Mouse (Mus musculus) CH12.LX (cell line): ENCODE data around the gene Slc7a7. TPM values are rescaled to one million over a fixed set of nuclear protein-coding genes. Genes with fewer than 3 reads are reported as not detected.
A peak's percentile ranks its signal among the peaks of the same experiment; 100 is the strongest.

Experiments
- DNase-seq: peaks from one replicate; pipeline ENCODE4 v3.0.0-alpha.2; 2013; ENCODE audit errors: extremely low read depth
- H3K27ac ChIP-seq: 2 replicates; pipeline ENCODE4 v1.5.1; 2012; ENCODE audit warnings: low read depth, mild to moderate bottlenecking, control low read depth, moderate library complexity; ENCODE audit not compliant: insufficient read depth
- H3K27me3 ChIP-seq: replicated peaks from 2 replicates; pipeline ENCODE3; 2012; ENCODE audit warnings: inconsistent platforms
- H3K36me3 ChIP-seq, 2 experiments: replicated peaks in 1 of 2; 2 replicates each; pipeline versions ENCODE3 to v1.6.1; 2012; ENCODE audit warnings: inconsistent platforms in 1 of 2, low read length in 1 of 2, mild to moderate bottlenecking in 1 of 2, mixed read lengths in 1 of 2, moderate library complexity in 1 of 2; ENCODE audit not compliant: control insufficient read depth in 1 of 2, insufficient read depth in 1 of 2
- H3K4me1 ChIP-seq, 2 experiments: 2 replicates each; pipeline ENCODE4 v1.6.1; 2012; ENCODE audit warnings: inconsistent platforms in 1 of 2, moderate library complexity in 1 of 2; ENCODE audit not compliant: insufficient read depth in 2 of 2, control insufficient read depth in 1 of 2
- H3K4me2 ChIP-seq: 2 replicates; pipeline ENCODE4 v1.6.1; 2012; ENCODE audit warnings: low read depth, mild to moderate bottlenecking, control low read depth; ENCODE audit not compliant: poor library complexity, insufficient read depth, severe bottlenecking
- H3K4me3 ChIP-seq, 3 experiments: fragments of 150-350 bp in 1 of 3; sonication (generic) in 1 of 3; replicated peaks in 1 of 3; 2 replicates each; pipeline versions ENCODE3 to v1.5.1; 2011 to 2012; ENCODE audit warnings: low read depth in 2 of 3, low read length in 2 of 3, mild to moderate bottlenecking in 2 of 3, moderate library complexity in 2 of 3, control low read depth in 1 of 3, improper control_type of control experiment in 1 of 3, inconsistent platforms in 1 of 3, mixed read lengths in 1 of 3; ENCODE audit not compliant: poor library complexity in 1 of 3
- H3K79me2 ChIP-seq: replicated peaks from 2 replicates; pipeline ENCODE4 v1.6.1; 2012; ENCODE audit warnings: mild to moderate bottlenecking, moderate library complexity; ENCODE audit not compliant: control insufficient read depth, poor library complexity, insufficient read depth, severe bottlenecking; ENCODE audit errors: extremely low read depth
- H3K9ac ChIP-seq: 2 replicates; pipeline ENCODE4 v1.6.1; 2012; ENCODE audit warnings: low read depth, mild to moderate bottlenecking, control low read depth, moderate library complexity; ENCODE audit not compliant: insufficient read depth
- H3K9me3 ChIP-seq: replicated peaks from 2 replicates; pipeline ENCODE3; 2012; ENCODE audit warnings: low read length, inconsistent platforms, mixed read lengths
- BHLHE40 ChIP-seq: IDR thresholded peaks from 2 replicates; pipeline ENCODE4 v1.6.1; 2011; ENCODE audit warnings: mild to moderate bottlenecking, low read depth, low read length, improper control_type of control experiment
- CHD1 ChIP-seq: IDR thresholded peaks from 2 replicates; pipeline ENCODE4 v1.6.1; 2012; ENCODE audit warnings: low read depth, low read length, improper control_type of control experiment, inconsistent platforms
- CHD2 ChIP-seq: IDR thresholded peaks from 2 replicates; pipeline ENCODE4 v1.6.1; 2011; ENCODE audit warnings: low read length, improper control_type of control experiment
- E2F4 ChIP-seq: IDR thresholded peaks from 2 replicates; pipeline ENCODE4 v1.6.1; 2011; ENCODE audit warnings: low read depth, low read length, improper control_type of control experiment; ENCODE audit not compliant: insufficient replicate concordance
- ELF1 ChIP-seq: IDR thresholded peaks from 2 replicates; pipeline ENCODE4 v1.6.1; 2014; ENCODE audit warnings: low read depth, mild to moderate bottlenecking, inconsistent platforms, low read length, improper control_type of control experiment
- ETS1 ChIP-seq: conservative IDR thresholded peaks from 2 replicates; pipeline ENCODE4 v1.6.1; 2012; ENCODE audit warnings: low read depth, mild to moderate bottlenecking, inconsistent platforms, low read length, improper control_type of control experiment, moderate library complexity
- IRF4 ChIP-seq: IDR thresholded peaks from 2 replicates; pipeline ENCODE4 v1.6.1; 2014; ENCODE audit warnings: low read depth, mild to moderate bottlenecking, inconsistent platforms, low read length, improper control_type of control experiment
- JUN ChIP-seq: IDR thresholded peaks from 2 replicates; pipeline ENCODE4 v1.6.1; 2011; ENCODE audit warnings: low read depth, mild to moderate bottlenecking, low read length, improper control_type of control experiment, moderate library complexity; ENCODE audit not compliant: insufficient read depth
- JUND ChIP-seq: conservative IDR thresholded peaks from 2 replicates; pipeline ENCODE4 v1.6.1; 2011; ENCODE audit warnings: low read depth, low read length, improper control_type of control experiment
- MAFK ChIP-seq: IDR thresholded peaks from 2 replicates; pipeline ENCODE4 v1.6.1; 2011; ENCODE audit warnings: low read length, improper control_type of control experiment; ENCODE audit not compliant: insufficient replicate concordance
- MAZ ChIP-seq: IDR thresholded peaks from 2 replicates; pipeline ENCODE4 v1.6.1; 2012; ENCODE audit warnings: low read depth, mild to moderate bottlenecking, inconsistent platforms, low read length, improper control_type of control experiment, moderate library complexity
- NELFE ChIP-seq: IDR thresholded peaks from 2 replicates; pipeline ENCODE4 v1.6.1; 2011; ENCODE audit warnings: low read depth, low read length, improper control_type of control experiment
- NRF1 ChIP-seq: IDR thresholded peaks from 2 replicates; pipeline ENCODE4 v1.6.1; 2014; ENCODE audit warnings: low read depth, mild to moderate bottlenecking, inconsistent platforms, low read length, improper control_type of control experiment, moderate library complexity
- POLR2A ChIP-seq: IDR thresholded peaks from 2 replicates; pipeline ENCODE4 v1.6.1; 2011; ENCODE audit warnings: low read depth, mild to moderate bottlenecking, improper control_type of control experiment, low read length
- RCOR1 ChIP-seq: conservative IDR thresholded peaks from 2 replicates; pipeline ENCODE4 v1.6.1; 2012; ENCODE audit warnings: low read depth, mild to moderate bottlenecking, inconsistent platforms, low read length, improper control_type of control experiment
- TBP ChIP-seq: conservative IDR thresholded peaks from 2 replicates; pipeline ENCODE4 v1.6.1; 2011; ENCODE audit warnings: low read depth, low read length, improper control_type of control experiment
- ZC3H11A ChIP-seq: IDR thresholded peaks from 2 replicates; pipeline ENCODE4 v1.6.1; 2012; ENCODE audit warnings: low read depth, mild to moderate bottlenecking, inconsistent platforms, low read length, improper control_type of control experiment
- ZMIZ1 ChIP-seq: IDR thresholded peaks from 2 replicates; pipeline ENCODE4 v1.6.1; 2012; ENCODE audit warnings: low read depth, mild to moderate bottlenecking, inconsistent platforms, low read length, improper control_type of control experiment
- ZNF384 ChIP-seq: IDR thresholded peaks from 2 replicates; pipeline ENCODE4 v1.6.1; 2012; ENCODE audit warnings: low read depth, low read length, improper control_type of control experiment, inconsistent platforms
- dilution Hi-C: fragments of 300-500 bp; cut with MboI; formaldehyde crosslinking; loops from 2 replicates; pipeline ENCODE4 v1.14.3; 2020; ENCODE audit warnings: low sequenced_read_pairs; ENCODE audit not compliant: extremely low pct_unique_long_range_greater_than_20kb, extremely low pct_ligation_motif_present
- in situ Hi-C: fragments of 300-500 bp; cut with MboI; formaldehyde crosslinking; loops from 3 replicates; pipeline ENCODE4 v1.14.3; 2019; ENCODE audit warnings: low sequenced_read_pairs, low pct_ligation_motif_present, low pct_unique_long_range_greater_than_20kb, mixed read lengths
- polyA plus RNA-seq: library from polyadenylated mRNA; unstranded; fragments of >175 nt; gene quantifications from 2 replicates; pipeline ENCODE4 v1.2.1, GENCODE M21; 2012; ENCODE audit warnings: low read depth; ENCODE audit not compliant: insufficient read length
- total RNA-seq, 2 experiments: library from RNA; depleted of rRNA; stranded (reverse); fragments of 300-350 nt in 1 of 2; fragments of >200 nt in 1 of 2; gene quantifications; 2 replicates each; pipeline ENCODE4 v1.2.3; 2012 to 2014

Slc7a7 gene
- total and polyA plus RNA-seq, 3 experiments, result 27.8 to 50.4 (median 45.4) TPM

- H3K36me3 ChIP-seq, result peaks cover 19 to 53% of the 10 kb centered on the region in 2 experiments
- no peak overlapping the region for H3K9ac ChIP-seq
- no peaks in the 10 kb centered on the region for H3K27me3 ChIP-seq
- dilution Hi-C loops, result no loop called here
- no peak overlapping the region for H3K4me3 ChIP-seq
- peak overlapping the region; percentile 49; the same call in 1 of the 2 replicates for H3K27ac ChIP-seq
- peaks cover 6% of the 10 kb centered on the region for H3K9me3 ChIP-seq
- in situ Hi-C loops, result no loop called here
- no peak for TF ChIP-seq ELF1
- 0 out of 2 replicates have a peak, but pooled peaks have one; percentile 17 for TF ChIP-seq ETS1
- TF ChIP-seq ZC3H11A, result no peak
- TF ChIP-seq NELFE, result no peak
- peaks cover 16 to 76% of the 10 kb centered on the region in 2 experiments for H3K4me1 ChIP-seq
- no peak for DNase-seq
- peaks cover 61% of the 10 kb centered on the region for H3K79me2 ChIP-seq
- H3K4me2 ChIP-seq, result 0 out of 2 replicates have a peak overlapping the region, but pooled peaks have one; percentile 16
These were observed 23.8 kb downstream of the Slc7a7 start for GRCm38 (mm10) chr14:54393794-54394193.

- no peak for TF ChIP-seq ZMIZ1
- no peak for TF ChIP-seq NRF1
- no peak for TF ChIP-seq POLR2A
- TF ChIP-seq RCOR1, result no peak
- TF ChIP-seq ZNF384, result no peak
- TF ChIP-seq IRF4, result no peak
- TF ChIP-seq ZC3H11A, result no peak
- TF ChIP-seq TBP, result no peak
- no peak for TF ChIP-seq MAFK
- no peak for TF ChIP-seq CHD2
- no peak for TF ChIP-seq JUN
- Histone ChIP-seq H3K79me2 (peaks cover 56% of the 10 kb centered on the region), H3K27ac (no peak overlapping the region), H3K4me3 (no peak overlapping the region), H3K9me3 (peaks cover 6% of the 10 kb centered on the region), H3K9ac (no peak overlapping the region), H3K36me3 (peaks cover 13 to 53% of the 10 kb centered on the region in 2 experiments), H3K27me3 (no peaks in the 10 kb centered on the region), H3K4me1 (peaks cover 23 to 73% of the 10 kb centered on the region in 2 experiments), H3K4me2 (no peak overlapping the region)
- in situ Hi-C loops, result no loop called here
- dilution Hi-C loops, result no loop called here
- no peak for DNase-seq
These were observed 26.7 kb downstream of the Slc7a7 start for GRCm38 (mm10) chr14:54390843-54391242.

GRCm38 (mm10) chr14:54387546-54387945 is 30.0 kb downstream of the Slc7a7 start:
- H3K4me1 ChIP-seq, result peaks cover 25 to 76% of the 10 kb centered on the region in 2 experiments
- no peak overlapping the region for H3K4me2 ChIP-seq
- peaks cover 46% of the 10 kb centered on the region for H3K79me2 ChIP-seq
- H3K27ac ChIP-seq, result 0 out of 2 replicates have a peak overlapping the region, but pooled peaks have one; percentile 9
- H3K27me3 ChIP-seq, result no peaks in the 10 kb centered on the region
- H3K36me3 ChIP-seq, result peaks cover 24 to 51% of the 10 kb centered on the region in 2 experiments
- in situ Hi-C loops (no loop called here), dilution Hi-C loops (no loop called here)
- DNase-seq, result no peak
- H3K9ac ChIP-seq, result no peak overlapping the region
- no peaks in the 10 kb centered on the region for H3K9me3 ChIP-seq
- no peak overlapping the region for H3K4me3 ChIP-seq
- TF ChIP-seq ZNF384, result no peak
- no peak for TF ChIP-seq NELFE
- no peak for TF ChIP-seq MAFK
- TF ChIP-seq E2F4, result no peak
- no peak for TF ChIP-seq JUND
- TF ChIP-seq MAZ, result no peak
- TF ChIP-seq CHD1, result no peak
- peak; percentile 67 for TF ChIP-seq BHLHE40
- TF ChIP-seq ELF1, result no peak
